Mouse (Mus musculus) heart, embryonic 13.5 days (tissue): Measurements from ENCODE around the gene Minpp1. TPM values are rescaled to one million over a fixed set of nuclear protein-coding genes. Genes with fewer than 3 reads are reported as not detected.

ENCODE experiments used
- ATAC-seq: fragments of 200-750 bp; cut with Nextera tagmentation; 2 replicates; pipeline ENCODE4 v1.8.0; 2017; ENCODE audit warnings: moderate TSS enrichment; ENCODE audit not compliant: insufficient number of reproducible peaks, low FRiP score, low TSS enrichment; ENCODE audit errors: extremely low read depth
- H3K27ac ChIP-seq: fragments of 300-500 bp; sonication (generic); replicated peaks from 2 replicates; pipeline ENCODE4 v1.5.1; 2015; ENCODE audit warnings: moderate library complexity, mild to moderate bottlenecking, inconsistent platforms
- H3K27me3 ChIP-seq: fragments of 300-500 bp; sonication (generic); replicated peaks from 2 replicates; pipeline ENCODE4 v1.6.1; 2015; ENCODE audit warnings: mild to moderate bottlenecking, inconsistent platforms
- H3K36me3 ChIP-seq: fragments of 300-500 bp; sonication (generic); 2 replicates; pipeline ENCODE4 v1.6.1; 2015; ENCODE audit warnings: mild to moderate bottlenecking, inconsistent platforms
- H3K4me1 ChIP-seq: fragments of 300-500 bp; sonication (generic); 2 replicates; pipeline ENCODE4 v1.6.1; 2015; ENCODE audit warnings: inconsistent platforms
- H3K4me2 ChIP-seq: fragments of 300-500 bp; sonication (generic); 2 replicates; pipeline ENCODE4 v1.6.1; 2015; ENCODE audit warnings: inconsistent platforms, mild to moderate bottlenecking, moderate library complexity
- H3K4me3 ChIP-seq: fragments of 300-500 bp; sonication (generic); 2 replicates; pipeline ENCODE4 v1.5.1; 2015; ENCODE audit warnings: moderate library complexity, mild to moderate bottlenecking, inconsistent platforms
- H3K9ac ChIP-seq: fragments of 300-500 bp; sonication (generic); 2 replicates; pipeline ENCODE4 v1.6.1; 2015; ENCODE audit warnings: inconsistent platforms, mild to moderate bottlenecking, moderate library complexity
- H3K9me3 ChIP-seq: fragments of 300-500 bp; sonication (generic); 2 replicates; pipeline ENCODE4 v1.6.1; 2016; ENCODE audit warnings: inconsistent platforms
- WGBS: fragments of 180-500 bp; shearing (Covaris S2); methylation state at CpG from one replicate; pipeline ENCODE4 v1.1.7; 2015; ENCODE audit warnings: mixed read lengths; 5-methylcytosine and 5-hydroxymethylcytosine counted together
- polyA plus RNA-seq: library from polyadenylated mRNA; unstranded; fragments of >200 nt; fragmentation: Nextera tagmentation; extraction: Ambion mirVana; gene quantifications from 2 replicates; pipeline ENCODE4 v1.2.1, GENCODE M21; 2015

Gene Minpp1
- polyA plus RNA-seq, 1 experiment from 2014 or later = 56.5 TPM

- no peak overlapping the region for H3K27ac ChIP-seq
- H3K4me2 ChIP-seq = no peak overlapping the region
- WGBS = 80% methylated on average over 9 of the region's 9 CpGs
- H3K4me3 ChIP-seq = no peak overlapping the region
- H3K9ac ChIP-seq = no peak overlapping the region
- H3K4me1 ChIP-seq = peaks cover 27% of the 10 kb centered on the region
- no peak for ATAC-seq
- peaks cover 4% of the 10 kb centered on the region; the same call in 1 of the 2 replicates for H3K9me3 ChIP-seq
- H3K36me3 ChIP-seq = peaks cover 55% of the 10 kb centered on the region
- H3K27me3 ChIP-seq = no peaks in the 10 kb centered on the region
These were observed 22.0 kb downstream of the Minpp1 start for GRCm38 (mm10) chr19:32507526-32507925.

- Histone ChIP-seq H3K4me2 (no peak overlapping the region), H3K36me3 (peaks cover 69% of the 10 kb centered on the region), H3K4me3 (no peak overlapping the region), H3K27ac (no peak overlapping the region; the same call in 1 of the 2 replicates), H3K9ac (no peak overlapping the region), H3K27me3 (no peaks in the 10 kb centered on the region), H3K9me3 (peaks cover 4% of the 10 kb centered on the region; the same call in 1 of the 2 replicates), H3K4me1 (peaks cover 27% of the 10 kb centered on the region)
- no peak for ATAC-seq
- WGBS = 53% methylated on average over 3 of the region's 3 CpGs
These were observed 24.7 kb downstream of the Minpp1 start for GRCm38 (mm10) chr19:32510267-32510666.

- WGBS = 59% methylated on average over 6 of the region's 6 CpGs
These were observed 25.4 kb downstream of the Minpp1 start for GRCm38 (mm10) chr19:32510962-32511361.

GRCm38 (mm10) chr19:32512518-32512917 is 26.9 kb downstream of the Minpp1 start:
- no peak for ATAC-seq
- Histone ChIP-seq H3K9ac (no peak overlapping the region), H3K27ac (no peak overlapping the region), H3K36me3 (peaks cover 81% of the 10 kb centered on the region), H3K27me3 (no peaks in the 10 kb centered on the region), H3K9me3 (peaks cover 4% of the 10 kb centered on the region; the same call in 1 of the 2 replicates), H3K4me2 (no peak overlapping the region), H3K4me1 (peaks cover 21% of the 10 kb centered on the region), H3K4me3 (no peak overlapping the region)
- WGBS = 26% methylated on average over 1 of the region's 1 CpGs

More at GRCm38 (mm10) chr19:32510962-32511361, 25.4 kb downstream of the Minpp1 start:
- ATAC-seq = no peak
- Histone ChIP-seq H3K4me1 (peaks cover 27% of the 10 kb centered on the region), H3K4me2 (no peak overlapping the region), H3K9me3 (peaks cover 4% of the 10 kb centered on the region; the same call in 1 of the 2 replicates), H3K27ac (no peak overlapping the region; the same call in 1 of the 2 replicates), H3K9ac (no peak overlapping the region), H3K36me3 (peaks cover 72% of the 10 kb centered on the region), H3K27me3 (no peaks in the 10 kb centered on the region), H3K4me3 (no peak overlapping the region)

GRCm38 (mm10) chr19:32516575-32516974 is 31.0 kb downstream of the Minpp1 start:
- no peak overlapping the region for H3K4me2 ChIP-seq
- no peak overlapping the region for H3K4me3 ChIP-seq
- no peaks in the 10 kb centered on the region for H3K27me3 ChIP-seq
- peaks cover 67% of the 10 kb centered on the region for H3K36me3 ChIP-seq
- H3K27ac ChIP-seq = no peak overlapping the region
- H3K9me3 ChIP-seq = peaks cover 4% of the 10 kb centered on the region; the same call in 1 of the 2 replicates
- no peak for ATAC-seq
- H3K9ac ChIP-seq = no peak overlapping the region
- no peaks in the 10 kb centered on the region for H3K4me1 ChIP-seq
- WGBS = 94% methylated on average over 9 of the region's 9 CpGs

GRCm38 (mm10) chr19:32521446-32521845 is 35.9 kb downstream of the Minpp1 start:
- H3K27me3 ChIP-seq = no peaks in the 10 kb centered on the region
- no peak overlapping the region for H3K9ac ChIP-seq
- WGBS = 84% methylated on average over 3 of the region's 3 CpGs
- no peaks in the 10 kb centered on the region for H3K9me3 ChIP-seq
- no peak overlapping the region for H3K4me3 ChIP-seq
- H3K36me3 ChIP-seq = peaks cover 20% of the 10 kb centered on the region
- no peak for ATAC-seq
- peaks cover 14% of the 10 kb centered on the region for H3K4me1 ChIP-seq
- H3K27ac ChIP-seq = no peak overlapping the region
- no peak overlapping the region for H3K4me2 ChIP-seq

- 87% methylated on average over 5 of the region's 5 CpGs for WGBS
- Histone ChIP-seq H3K9me3 (no peaks in the 10 kb centered on the region), H3K9ac (no peak overlapping the region), H3K4me3 (no peak overlapping the region), H3K27ac (no peak overlapping the region), H3K4me1 (peaks cover 14% of the 10 kb centered on the region), H3K4me2 (no peak overlapping the region), H3K27me3 (no peaks in the 10 kb centered on the region), H3K36me3 (peaks cover 12% of the 10 kb centered on the region)
- ATAC-seq = no peak
These were observed 36.7 kb downstream of the Minpp1 start for GRCm38 (mm10) chr19:32522247-32522646.

- Histone ChIP-seq H3K9ac (no peak overlapping the region), H3K36me3 (peaks cover 7% of the 10 kb centered on the region; the same call in 1 of the 2 replicates)
- no peak for ATAC-seq
These were observed 37.3 kb downstream of the Minpp1 start for GRCm38 (mm10) chr19:32522753-32523307.

GRCm38 (mm10) chr19:32523769-32524515 is 38.4 kb downstream of the Minpp1 start:
- Histone ChIP-seq H3K4me1 (peaks cover 18% of the 10 kb centered on the region), H3K36me3 (no peaks in the 10 kb centered on the region), H3K9me3 (no peaks in the 10 kb centered on the region), H3K9ac (no peak overlapping the region), H3K4me3 (no peak overlapping the region), H3K27ac (no peak overlapping the region), H3K4me2 (no peak overlapping the region), H3K27me3 (no peaks in the 10 kb centered on the region)
- WGBS = 73% methylated on average over 14 of the region's 14 CpGs
- ATAC-seq = no peak; the same call in 1 of the 2 replicates

More at GRCm38 (mm10) chr19:32522753-32523307, 37.3 kb downstream of the Minpp1 start:
- no peak overlapping the region for H3K4me3 ChIP-seq
- H3K27ac ChIP-seq = no peak overlapping the region
- no peak overlapping the region for H3K4me2 ChIP-seq
- 39% methylated on average over 8 of the region's 8 CpGs for WGBS
- peaks cover 14% of the 10 kb centered on the region for H3K4me1 ChIP-seq
- no peaks in the 10 kb centered on the region for H3K9me3 ChIP-seq
- no peaks in the 10 kb centered on the region for H3K27me3 ChIP-seq

GRCm38 (mm10) chr19:32524516-32524860 is 38.9 kb downstream of the Minpp1 start:
- peaks cover 18% of the 10 kb centered on the region for H3K4me1 ChIP-seq
- H3K4me2 ChIP-seq = no peak overlapping the region
- no peak overlapping the region for H3K9ac ChIP-seq
- H3K27ac ChIP-seq = no peak overlapping the region
- H3K4me3 ChIP-seq = no peak overlapping the region
- no peaks in the 10 kb centered on the region for H3K27me3 ChIP-seq
- WGBS = 71% methylated on average over 3 of the region's 3 CpGs
- no peaks in the 10 kb centered on the region for H3K36me3 ChIP-seq
- ATAC-seq = no peak
- H3K9me3 ChIP-seq = no peaks in the 10 kb centered on the region

- Histone ChIP-seq H3K27ac (no peak overlapping the region), H3K4me2 (no peak overlapping the region), H3K36me3 (no peaks in the 10 kb centered on the region), H3K9ac (no peak overlapping the region), H3K4me1 (peaks cover 21% of the 10 kb centered on the region), H3K27me3 (no peaks in the 10 kb centered on the region), H3K4me3 (no peak overlapping the region), H3K9me3 (no peaks in the 10 kb centered on the region)
- WGBS = 90% methylated on average over 5 of the region's 5 CpGs
- no peak for ATAC-seq
These were observed 41.6 kb downstream of the Minpp1 start for GRCm38 (mm10) chr19:32527139-32527538.
